Mouse (Mus musculus): ENCODE measurements around the gene Cldn4. TPM values are rescaled to one million over a fixed set of nuclear protein-coding genes. Genes with fewer than 3 reads are reported as not detected.
A peak's percentile ranks its signal among the peaks of the same experiment; 100 is the strongest.

Gene Cldn4
- total RNA-seq, 2 experiments from 2014 or later = 0.14 to 0.59 TPM

DNA sequence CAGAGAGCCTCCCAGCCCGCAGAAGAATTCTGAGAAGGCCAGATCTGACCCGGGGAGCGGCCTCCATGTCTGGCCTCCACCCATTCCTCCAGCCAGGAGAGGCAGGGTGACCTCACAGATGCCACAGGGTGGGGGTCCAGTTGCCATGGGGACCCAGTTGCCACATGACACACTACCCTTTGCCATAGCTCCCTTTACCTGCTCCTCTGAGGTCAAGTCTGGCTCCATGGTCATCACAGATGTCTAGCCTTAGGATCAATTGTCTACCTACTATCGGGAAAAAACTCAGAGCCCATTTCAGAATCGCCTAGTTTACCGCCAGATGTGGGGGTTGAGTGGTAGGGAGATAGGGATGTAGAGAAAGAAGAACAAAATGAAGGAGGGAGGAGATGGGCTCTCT, 40.1 kb downstream of the Cldn4 start, which contains the start of gene Tmem270:
TSS of gene Tmem270 (minus strand) at position 101 of the 400 bp plus-strand sequence.
- intact Hi-C loops (cut with DNase I) = loop anchor here (1.0 to 10.0 kb wide), 2 partner anchors 59 to 302 kb away; no protein-coding TSS in a partner anchor
- no peak for DNase-seq

- intact Hi-C loops (cut with DNase I) = loop anchor here (2.0 to 10.0 kb wide), 5 partner anchors 155 to 401 kb away; partner anchors contain the start of gene Eln
These were observed 45.1 kb downstream of the Cldn4 start for GRCm38 (mm10) chr5:134901644-134902027.

DNA sequence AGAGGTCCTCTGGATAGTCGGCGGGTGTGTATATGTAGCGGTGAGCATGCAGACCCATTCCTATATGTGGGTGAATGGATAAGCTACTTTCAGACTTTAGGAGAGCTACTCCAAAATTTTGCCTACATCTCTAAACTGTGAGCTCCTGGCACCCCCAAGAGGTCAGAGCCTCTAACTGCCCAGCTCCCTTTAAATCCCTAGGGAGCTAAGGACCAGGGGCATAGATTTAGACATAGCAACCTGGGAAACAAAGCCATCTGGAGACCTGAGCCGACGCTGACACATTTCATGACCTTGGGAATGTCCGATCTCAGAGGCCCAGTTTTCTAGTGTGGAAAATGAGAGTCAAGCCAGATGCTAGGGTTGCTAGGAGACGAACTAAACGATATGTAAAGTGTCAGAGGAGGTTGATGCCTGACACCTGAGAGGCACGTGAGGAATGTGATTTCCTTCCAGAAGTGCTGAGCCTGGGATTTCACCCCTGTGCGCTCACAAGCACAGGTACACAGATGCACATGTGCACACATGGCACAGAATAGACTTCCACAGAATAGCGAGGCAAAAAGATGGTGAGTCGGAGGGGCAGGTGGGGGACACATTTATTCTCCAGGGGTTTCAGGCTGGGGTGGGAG, 45.6 kb downstream of the Cldn4 start:
- DNase-seq = peak; percentile 53 to 64
- intact Hi-C loops (cut with DNase I) = loop anchor here (2.0 to 10.0 kb wide), 5 partner anchors 154 to 400 kb away; partner anchors contain the start of gene Eln

More at GRCm38 (mm10) chr5:134901644-134902027, 45.1 kb downstream of the Cldn4 start:
- DNase-seq = no peak

GRCm38 (mm10) chr5:134897596-134897995, 49.1 kb downstream of the Cldn4 start:
- intact Hi-C loops (cut with DNase I) = no loop called here
- no peak for DNase-seq

- intact Hi-C loops (cut with DNase I) = no loop called here
These were observed 49.8 kb downstream of the Cldn4 start for GRCm38 (mm10) chr5:134896965-134897364.

DNA sequence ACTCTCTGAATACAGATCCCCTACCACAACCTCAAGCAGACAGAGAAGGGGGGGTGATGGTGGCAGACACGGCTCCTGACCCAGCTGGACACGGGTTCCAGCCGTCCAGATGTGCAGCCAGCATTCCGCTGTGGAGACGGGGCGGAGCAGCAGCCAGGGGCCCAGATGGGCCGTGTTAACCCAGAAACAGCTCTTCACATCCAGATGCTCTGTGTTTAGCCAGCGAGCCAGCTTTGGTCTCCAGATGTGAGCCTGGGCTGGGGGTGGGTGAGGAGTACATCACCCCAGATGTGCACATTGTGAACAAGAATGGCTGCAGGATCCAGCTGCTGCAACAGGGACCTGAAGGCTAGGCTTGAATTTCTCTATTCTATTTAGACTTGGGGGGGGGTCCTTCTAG, 51.4 kb downstream of the Cldn4 start:
- intact Hi-C loops (cut with DNase I) = no loop called here
- peak; percentile 73 to 74 for DNase-seq

More at GRCm38 (mm10) chr5:134896965-134897364, 49.8 kb downstream of the Cldn4 start:
- peak in 1 of 2 experiments; percentile 23 for DNase-seq

Other genes with a start within 250 kb of the Cldn4 start
- gene Eln, start 199.6 kb downstream of the Cldn4 start, total RNA-seq (2021) = 100 to 1,000 TPM; 409 to 606 TPM
- not detected for gene Tmem270, start 40.2 kb downstream of the Cldn4 start, total RNA-seq (2021)
- gene Cldn13, start 31.4 kb downstream of the Cldn4 start, total RNA-seq (2021) = not detected
- 1 to 10 TPM; 5.7 to 5.9 TPM for gene Mettl27, start 14.6 kb downstream of the Cldn4 start, total RNA-seq (2021)
- 1 to 10 TPM in 1 of 2 experiments, under 1 TPM in 1; 0.22 to 1.4 TPM for gene Cldn3, start 39.3 kb upstream of the Cldn4 start, total RNA-seq (2021)
- 10 to 100 TPM; 61.4 to 65.0 TPM for gene Abhd11, start 62.2 kb upstream of the Cldn4 start, total RNA-seq (2021)
- 1 to 10 TPM; 2.6 to 4.3 TPM for gene Stx1a, start 76.5 kb upstream of the Cldn4 start, total RNA-seq (2021)
- 10 to 100 TPM; 25.9 to 26.2 TPM for gene Dnajc30, start 117.3 kb upstream of the Cldn4 start, total RNA-seq (2021)
- 10 to 100 TPM; 24.9 to 26.8 TPM for gene Bud23, start 118.0 kb upstream of the Cldn4 start, total RNA-seq (2021)
- gene Vps37d, start 131.3 kb upstream of the Cldn4 start, total RNA-seq (2021) = 1 to 10 TPM in 1 of 2 experiments, under 1 TPM in 1; 0.98 to 1.2 TPM
- gene Mlxipl, start 143.0 kb upstream of the Cldn4 start, total RNA-seq (2021) = 10 to 100 TPM; 16.5 to 28.8 TPM
- gene Tbl2, start 202.7 kb upstream of the Cldn4 start, total RNA-seq (2021) = 10 to 100 TPM; 12.3 to 13.5 TPM
- 10 to 100 TPM; 30.0 to 33.1 TPM for gene Bcl7b, start 221.3 kb upstream of the Cldn4 start, total RNA-seq (2021)
- gene Baz1b, start 240.3 kb upstream of the Cldn4 start, total RNA-seq (2021) = 10 to 100 TPM; 43.1 to 44.9 TPM

Data from heart, postnatal 14 days (tissue).